Mouse (Mus musculus): ENCODE data around the gene Prdm16. TPM values are rescaled to one million over a fixed set of nuclear protein-coding genes. Genes with fewer than 3 reads are reported as not detected.

Gene Prdm16
- total and polyA plus RNA-seq, 3 experiments: not detected

- Histone ChIP-seq H3K9ac (ENCODE audit: insufficient read depth, low read depth) (no peak overlapping the region), H3K4me2 (ENCODE audit: insufficient read depth, low read depth, poor library complexity, severe bottlenecking) (no peak overlapping the region), H3K4me1 (ENCODE audit: control insufficient read depth in 1 of 2, insufficient read depth in 2 of 2) (no peaks in the 10 kb centered on the region), H3K36me3 (replicated peaks in 1 of 2; ENCODE audit: control insufficient read depth in 1 of 2, insufficient read depth in 1 of 2, low read length in 1 of 2) (no peaks in the 10 kb centered on the region), H3K4me3 (replicated peaks in 1 of 3; ENCODE audit: low read depth in 2 of 3, low read length in 2 of 3, poor library complexity in 1 of 3) (no peak overlapping the region), H3K79me2 (replicated peaks; ENCODE audit: control insufficient read depth, extremely low read depth, insufficient read depth, poor library complexity, severe bottlenecking) (no peaks in the 10 kb centered on the region), H3K9me3 (replicated peaks; ENCODE audit: low read length) (peaks cover 98% of the 10 kb centered on the region), H3K27ac (ENCODE audit: insufficient read depth, low read depth) (no peak overlapping the region), H3K27me3 (replicated peaks) (no peaks in the 10 kb centered on the region)
- no peak for DNase-seq (ENCODE audit: extremely low read depth)
- dilution Hi-C loops (cut with MboI; ENCODE audit: extremely low pct_ligation_motif_present, extremely low pct_unique_long_range_greater_than_20kb, low sequenced_read_pairs) (no loop called here), in situ Hi-C loops (cut with MboI; ENCODE audit: low pct_ligation_motif_present, low pct_unique_long_range_greater_than_20kb, low sequenced_read_pairs) (no loop called here)
- TF ChIP-seq GABPA (IDR thresholded peaks at IDR 0.05; ENCODE audit: insufficient replicate concordance, low read depth, low read length) (no peak), MEF2A (IDR thresholded peaks at IDR 0.05; ENCODE audit: borderline replicate concordance, low read depth, low read length) (no peak), KAT2A (IDR thresholded peaks at IDR 0.05; ENCODE audit: insufficient replicate concordance, low read length) (no peak), MAFK (IDR thresholded peaks at IDR 0.05; ENCODE audit: insufficient replicate concordance, low read length) (no peak)
These were observed 44.1 kb downstream of the Prdm16 start for GRCm38 (mm10) chr4:154592562-154592961.

DNA sequence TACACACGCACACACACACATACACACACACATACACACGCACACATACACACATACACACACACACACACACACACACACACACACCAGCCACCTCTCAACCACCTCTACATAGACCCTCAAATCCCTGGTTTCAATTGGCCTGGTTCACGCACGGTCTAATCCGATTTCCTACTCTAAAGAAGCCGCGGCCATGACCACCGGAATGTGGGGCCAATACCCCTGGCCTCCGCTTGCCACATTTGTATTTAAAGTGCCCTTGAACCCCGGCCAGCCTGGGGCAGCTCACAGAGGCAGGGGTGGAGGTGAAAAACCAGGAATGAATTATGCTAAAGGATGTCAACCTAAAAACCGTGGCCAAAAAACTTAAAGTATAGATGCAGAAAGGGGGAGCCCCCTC, 45.8 kb downstream of the Prdm16 start:
- Histone ChIP-seq H3K4me3 (replicated peaks in 1 of 3; ENCODE audit: low read depth in 2 of 3, low read length in 2 of 3, poor library complexity in 1 of 3) (no peak overlapping the region), H3K36me3 (replicated peaks in 1 of 2; ENCODE audit: control insufficient read depth in 1 of 2, insufficient read depth in 1 of 2, low read length in 1 of 2) (no peaks in the 10 kb centered on the region), H3K27ac (ENCODE audit: insufficient read depth, low read depth) (no peak overlapping the region), H3K9me3 (replicated peaks; ENCODE audit: low read length) (peaks cover 98% of the 10 kb centered on the region), H3K4me1 (ENCODE audit: control insufficient read depth in 1 of 2, insufficient read depth in 2 of 2) (no peaks in the 10 kb centered on the region), H3K9ac (ENCODE audit: insufficient read depth, low read depth) (no peak overlapping the region), H3K4me2 (ENCODE audit: insufficient read depth, low read depth, poor library complexity, severe bottlenecking) (no peak overlapping the region), H3K79me2 (replicated peaks; ENCODE audit: control insufficient read depth, extremely low read depth, insufficient read depth, poor library complexity, severe bottlenecking) (no peaks in the 10 kb centered on the region), H3K27me3 (replicated peaks) (no peaks in the 10 kb centered on the region)
- DNase-seq (ENCODE audit: extremely low read depth): no peak
- TF ChIP-seq USF2 (conservative IDR thresholded peaks at IDR 0.05; ENCODE audit: low read depth, low read length) (no peak), NELFE (IDR thresholded peaks at IDR 0.05; ENCODE audit: low read depth, low read length) (no peak), EP300 (IDR thresholded peaks at IDR 0.05; ENCODE audit: low read length) (no peak), POLR2AphosphoS2 (IDR thresholded peaks at IDR 0.05; ENCODE audit: low read depth, low read length) (no peak), MAX (IDR thresholded peaks at IDR 0.05; ENCODE audit: low read length) (no peak), PAX5 (IDR thresholded peaks at IDR 0.05; ENCODE audit: low read length) (no peak), E2F4 (IDR thresholded peaks at IDR 0.05; ENCODE audit: insufficient replicate concordance, low read depth, low read length) (no peak), ZKSCAN1 (IDR thresholded peaks at IDR 0.05; ENCODE audit: borderline replicate concordance, low read depth, low read length) (no peak), KAT2A (IDR thresholded peaks at IDR 0.05; ENCODE audit: insufficient replicate concordance, low read length) (no peak), MYC (IDR thresholded peaks at IDR 0.05; ENCODE audit: low read depth, low read length) (no peak), ELF1 (IDR thresholded peaks at IDR 0.05; ENCODE audit: low read depth, low read length) (no peak), MAZ (IDR thresholded peaks at IDR 0.05; ENCODE audit: low read depth, low read length) (no peak), TBP (conservative IDR thresholded peaks at IDR 0.05; ENCODE audit: low read depth, low read length) (no peak), POLR2A (IDR thresholded peaks at IDR 0.05; ENCODE audit: low read depth, low read length) (no peak), SIN3A (IDR thresholded peaks at IDR 0.05; ENCODE audit: low read length) (no peak), JUN (IDR thresholded peaks at IDR 0.05; ENCODE audit: insufficient read depth, low read depth, low read length) (no peak), MXI1 (IDR thresholded peaks at IDR 0.05; ENCODE audit: low read depth, low read length) (no peak)
- dilution Hi-C loops (cut with MboI; ENCODE audit: extremely low pct_ligation_motif_present, extremely low pct_unique_long_range_greater_than_20kb, low sequenced_read_pairs) (no loop called here), in situ Hi-C loops (cut with MboI; ENCODE audit: low pct_ligation_motif_present, low pct_unique_long_range_greater_than_20kb, low sequenced_read_pairs) (no loop called here)
